Mouse (Mus musculus): ENCODE results near the gene Atp8b5.
A peak's percentile ranks its signal among the peaks of the same experiment; 100 is the strongest.

The Atp8b5 gene

GRCm38 (mm10) chr4:43266623-43267322 is at the start of gene Atp8b5:
Gene Atp8b5 (plus strand): TSS chr4:43267159.
- DNase-seq (ENCODE audit: low spot score): peak; percentile 88

- DNase-seq (ENCODE audit: low spot score): no peak
Measured at GRCm38 (mm10) chr4:43217997-43218396, 49.0 kb upstream of the Atp8b5 start.

- DNase-seq (ENCODE audit: low spot score): no peak
Measured at GRCm38 (mm10) chr4:43231821-43232220, 35.1 kb upstream of the Atp8b5 start.

GRCm38 (mm10) chr4:43232985-43233384 is 34.0 kb upstream of the Atp8b5 start:
- DNase-seq (ENCODE audit: low spot score): no peak

GRCm38 (mm10) chr4:43233489-43233888 is 33.5 kb upstream of the Atp8b5 start:
- DNase-seq (ENCODE audit: low spot score): no peak

- DNase-seq (ENCODE audit: low spot score): no peak
Measured at GRCm38 (mm10) chr4:43236898-43237297, 30.1 kb upstream of the Atp8b5 start.

- DNase-seq (ENCODE audit: low spot score): no peak
Measured at GRCm38 (mm10) chr4:43240716-43241115, 26.2 kb upstream of the Atp8b5 start.

- DNase-seq (ENCODE audit: low spot score): no peak
Measured at GRCm38 (mm10) chr4:43244022-43244421, 22.9 kb upstream of the Atp8b5 start.

- DNase-seq (ENCODE audit: low spot score): no peak
Measured at GRCm38 (mm10) chr4:43245776-43246175, 21.2 kb upstream of the Atp8b5 start.

GRCm38 (mm10) chr4:43248026-43248425 is 18.9 kb upstream of the Atp8b5 start:
- DNase-seq (ENCODE audit: low spot score): no peak

GRCm38 (mm10) chr4:43248909-43249308 is 18.1 kb upstream of the Atp8b5 start:
- no peak for DNase-seq (ENCODE audit: low spot score)

GRCm38 (mm10) chr4:43251269-43251668 is 15.7 kb upstream of the Atp8b5 start:
- no peak for DNase-seq (ENCODE audit: low spot score)

GRCm38 (mm10) chr4:43257040-43257439 is 9.9 kb upstream of the Atp8b5 start:
- no peak for DNase-seq (ENCODE audit: low spot score)

- no peak for DNase-seq (ENCODE audit: low spot score)
Measured at GRCm38 (mm10) chr4:43258556-43258955, 8.4 kb upstream of the Atp8b5 start.

- DNase-seq (ENCODE audit: low spot score): no peak
Measured at GRCm38 (mm10) chr4:43259435-43259834, 7.5 kb upstream of the Atp8b5 start.

- DNase-seq (ENCODE audit: low spot score): peak; percentile 26
Measured at GRCm38 (mm10) chr4:43260096-43260495, 6.9 kb upstream of the Atp8b5 start.

- DNase-seq (ENCODE audit: low spot score): no peak
Measured at GRCm38 (mm10) chr4:43262821-43263220, 4.1 kb upstream of the Atp8b5 start.

- no peak for DNase-seq (ENCODE audit: low spot score)
Measured at GRCm38 (mm10) chr4:43266146-43266545, 813 bp upstream of the Atp8b5 start.

GRCm38 (mm10) chr4:43267323-43267658 is 332 bp downstream of the Atp8b5 start:
- DNase-seq (ENCODE audit: low spot score): no peak

- DNase-seq (ENCODE audit: low spot score): no peak
Measured at GRCm38 (mm10) chr4:43285476-43285875, 18.5 kb downstream of the Atp8b5 start.

GRCm38 (mm10) chr4:43287305-43287704 is 20.3 kb downstream of the Atp8b5 start:
- DNase-seq (ENCODE audit: low spot score): no peak

- DNase-seq (ENCODE audit: low spot score): no peak
Measured at GRCm38 (mm10) chr4:43294001-43294400, 27.0 kb downstream of the Atp8b5 start.

- DNase-seq (ENCODE audit: low spot score): no peak
Measured at GRCm38 (mm10) chr4:43309696-43310338, 42.9 kb downstream of the Atp8b5 start.

- no peak for DNase-seq (ENCODE audit: low spot score)
Measured at GRCm38 (mm10) chr4:43321536-43321935, 54.6 kb downstream of the Atp8b5 start.
